Mouse (Mus musculus): ENCODE measurements at regions not wholly inside any gene's neighbourhood (a gene's known extent, or its start where the extent isn't known, plus 50 kb on each side); places are given as distances from the start of the nearest gene placed in this dataset.

- DNase-seq, result no peak
Measured at GRCm38 (mm10) chr3:143584692-143585603, 620.1 kb downstream of the Lmo4 start.

GRCm38 (mm10) chr3:143576338-143577007 is 628.5 kb downstream of the Lmo4 start:
- no peak for DNase-seq

- no peak for DNase-seq
Measured at GRCm38 (mm10) chr3:143575737-143576136, 629.3 kb downstream of the Lmo4 start.

GRCm38 (mm10) chr3:143574035-143574864 is 630.8 kb downstream of the Lmo4 start:
- DNase-seq, result no peak

GRCm38 (mm10) chr3:143569930-143570329 is 635.1 kb downstream of the Lmo4 start:
- no peak for DNase-seq

GRCm38 (mm10) chr3:143565067-143565466 is 640.0 kb downstream of the Lmo4 start:
- DNase-seq, result no peak

- DNase-seq, result no peak
Measured at GRCm38 (mm10) chr3:143542811-143543210, 661.0 kb upstream of the Pkn2 start.

- no peak for DNase-seq
Measured at GRCm38 (mm10) chr3:143527982-143528381, 646.2 kb upstream of the Pkn2 start.

- no peak for DNase-seq
Measured at GRCm38 (mm10) chr3:143527274-143527673, 645.5 kb upstream of the Pkn2 start.

- DNase-seq, result no peak
Measured at GRCm38 (mm10) chr3:143512517-143513249, 630.9 kb upstream of the Pkn2 start.

GRCm38 (mm10) chr3:143509531-143509930 is 627.7 kb upstream of the Pkn2 start:
- DNase-seq, result no peak

GRCm38 (mm10) chr3:143508280-143508679 is 626.5 kb upstream of the Pkn2 start:
- DNase-seq, result peak; percentile 9

GRCm38 (mm10) chr3:143501017-143501416 is 619.2 kb upstream of the Pkn2 start:
- no peak for DNase-seq

- DNase-seq, result no peak
Measured at GRCm38 (mm10) chr3:143495389-143495788, 613.6 kb upstream of the Pkn2 start.

GRCm38 (mm10) chr3:143477916-143478610 is 596.3 kb upstream of the Pkn2 start:
- no peak for DNase-seq

GRCm38 (mm10) chr3:143475461-143475860 is 593.7 kb upstream of the Pkn2 start:
- DNase-seq, result no peak

- DNase-seq, result no peak
Measured at GRCm38 (mm10) chr3:143447005-143447709, 565.4 kb upstream of the Pkn2 start.

GRCm38 (mm10) chr3:143417401-143417800 is 535.6 kb upstream of the Pkn2 start:
- DNase-seq, result no peak

- DNase-seq, result no peak
Measured at GRCm38 (mm10) chr3:143411655-143412054, 529.9 kb upstream of the Pkn2 start.

GRCm38 (mm10) chr3:143398966-143399365 is 517.2 kb upstream of the Pkn2 start:
- DNase-seq, result no peak

- no peak for DNase-seq
Measured at GRCm38 (mm10) chr3:143384357-143384756, 502.6 kb upstream of the Pkn2 start.
